Comparison of ENCODE assay signal across 8 mouse cellular contexts in the genomic region with DNA sequence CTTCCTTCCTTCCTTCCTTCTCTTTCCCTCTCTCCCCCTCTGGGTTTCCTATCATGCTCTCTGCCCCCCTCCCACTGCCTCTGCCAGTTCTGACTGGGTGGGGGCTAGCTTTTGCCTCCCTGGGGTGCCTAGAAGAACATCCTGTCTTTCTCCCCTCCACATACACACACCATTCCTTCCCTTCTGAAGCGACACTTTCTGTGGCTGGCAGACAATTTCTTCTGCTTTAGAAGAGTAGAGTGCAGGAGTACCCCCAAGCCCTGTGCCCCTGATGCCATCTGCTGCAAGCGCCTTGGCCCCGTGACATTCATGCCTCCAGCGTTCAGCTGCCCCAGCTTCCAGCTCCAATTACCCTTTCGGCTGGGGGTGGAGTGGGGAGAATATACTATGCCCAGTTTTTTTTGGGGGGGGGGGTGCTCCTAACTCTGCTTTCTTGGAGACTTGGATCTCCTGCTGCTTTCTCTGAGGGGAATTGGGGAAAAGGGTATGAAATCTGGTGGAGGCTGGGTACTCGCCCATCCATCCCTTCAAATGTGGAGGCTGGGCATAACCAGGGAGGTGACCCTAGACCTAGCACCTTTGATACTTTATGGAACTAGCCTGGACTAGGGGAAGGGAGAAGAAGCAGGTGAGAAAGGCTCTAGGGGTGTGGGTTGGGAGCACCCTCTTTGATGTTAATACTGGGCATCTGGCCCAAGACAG. TPM values are rescaled to one million over a fixed set of nuclear protein-coding genes. Genes with fewer than 3 reads are reported as not detected.
A peak's percentile ranks its signal among the peaks of the same experiment; 100 is the strongest.
DNase-seq lines count a peak whose midpoint lies in the region; ATAC-seq and TF ChIP-seq lines count a peak whose summit lies in the region.

No protein-coding gene starts in this region.

- H3ac ChIP-seq in myocyte (ENCODE audit: control insufficient read depth, insufficient read length) = no peak overlapping the region

- peaks cover 24% of the 10 kb centered on the region for H3K79me2 ChIP-seq in myocyte (ENCODE audit: control insufficient read depth, insufficient read depth)

- ATAC-seq in granulocyte monocyte progenitor cell, adult 5-6 weeks (replicated peaks; ENCODE audit: poor library complexity, severe bottlenecking) = no peak

- peak overlapping the region; percentile 87 for H3K4me2 ChIP-seq in myocyte (ENCODE audit: low read depth)

- no peak for TF ChIP-seq CTCF in embryonic fibroblast, embryonic 13.5 days (IDR thresholded peaks at IDR 0.05; ENCODE audit: borderline replicate concordance, insufficient read depth, low read length)

- DNase-seq in left cerebral cortex, postnatal 4 days = peak; percentile 72
- no peak for DNase-seq in left cerebral cortex, adult 9 months (ENCODE audit: low spot score in 2 of 2)
- peak; percentile 48 for DNase-seq in induced T-regulatory cell, adult 2 months (ENCODE audit: low read depth)
- no peak for DNase-seq in adrenal gland, postnatal 25 days

- peak overlapping the region; percentile 29 for H3K4me3 ChIP-seq in brown adipose tissue, adult 24 weeks (ENCODE audit: insufficient read depth, low read depth, low read length)
- no peak overlapping the region for H3K4me3 ChIP-seq in embryonic fibroblast, embryonic 13.5 days (ENCODE audit: insufficient read depth, low read length)
- peak overlapping the region; percentile 17 for H3K4me3 ChIP-seq in myocyte

- intact Hi-C loops in left cerebral cortex, postnatal 4 days (cut with DNase I) = no loop called here

- H3K4me1 ChIP-seq in brown adipose tissue, adult 24 weeks (ENCODE audit: control insufficient read depth, insufficient read depth, insufficient read length, low read length) = peaks cover 76% of the 10 kb centered on the region
- peaks cover 20% of the 10 kb centered on the region for H3K4me1 ChIP-seq in embryonic fibroblast, embryonic 13.5 days (ENCODE audit: control insufficient read depth, insufficient read depth, low read length)

- H3K27me3 ChIP-seq in myocyte (ENCODE audit: control insufficient read depth, insufficient read depth, insufficient read length) = no peaks in the 10 kb centered on the region

- no peaks in the 10 kb centered on the region for H3K36me3 ChIP-seq in myocyte (ENCODE audit: control insufficient read depth, insufficient read depth)

- peak overlapping the region; percentile 63 for H3K27ac ChIP-seq in brown adipose tissue, adult 24 weeks (replicated peaks; ENCODE audit: low read depth, low read length)
- peak overlapping the region; percentile 57 for H3K27ac ChIP-seq in embryonic fibroblast, embryonic 13.5 days (ENCODE audit: insufficient read depth, low read length)

- TF ChIP-seq POLR2A in embryonic fibroblast, embryonic 13.5 days (IDR thresholded peaks at IDR 0.05; ENCODE audit: low read depth, low read length) = no peak
- no peak for TF ChIP-seq POLR2A in myocyte (IDR thresholded peaks at IDR 0.05; ENCODE audit: insufficient read length, low read depth)

TF ChIP-seq in myocyte, 11 proteins besides CTCF, POLR2A, EP300 and RAD21:
- TF ChIP-seq TCF12 (IDR thresholded peaks at IDR 0.05; ENCODE audit: insufficient read depth, poor library complexity, severe bottlenecking) (peak; percentile 47), REST (IDR thresholded peaks at IDR 0.05; ENCODE audit: insufficient read depth, insufficient read length) (no peak), MAX (IDR thresholded peaks at IDR 0.05; ENCODE audit: low read depth) (no peak), USF1 (IDR thresholded peaks at IDR 0.05; ENCODE audit: low read depth) (no peak), E2F4 (IDR thresholded peaks at IDR 0.05; ENCODE audit: insufficient read depth) (no peak), SRF (IDR thresholded peaks at IDR 0.05; ENCODE audit: control insufficient read depth, insufficient read length, low read depth) (no peak), MYOD1 (IDR thresholded peaks at IDR 0.05; ENCODE audit: control insufficient read depth in 1 of 3, insufficient read length in 2 of 3, low read depth in 2 of 3) (peak; percentile 46 to 78 (median 64)), MYOG (IDR thresholded peaks at IDR 0.05; ENCODE audit: control insufficient read depth in 1 of 3, insufficient read depth in 1 of 3, insufficient read length in 2 of 3, low read depth in 2 of 3) (peak in 2 of 3 experiments; percentile 39 to 85), TCF3 (IDR thresholded peaks at IDR 0.05; ENCODE audit: insufficient read length, low read depth) (no peak), POLR2AphosphoS2 (IDR thresholded peaks at IDR 0.05; ENCODE audit: insufficient read length, low read depth) (no peak), CEBPB (IDR thresholded peaks at IDR 0.05; ENCODE audit: insufficient read depth, poor library complexity, severe bottlenecking) (peak; percentile 92)

RNA-seq across cellular contexts. Expression of gene Thra, which starts 7.5 kb away (rescaled TPM):
- 1,000 to 10,000 TPM; 1,274 to 1,289 TPM for total RNA-seq in left cerebral cortex, postnatal 4 days (2021)
- 64.4 and 82.3 TPM in 2 replicates for polyA plus RNA-seq in brown adipose tissue, adult 24 weeks (2012; ENCODE audit: insufficient read depth, insufficient read length, missing spikeins)
- 66.0 and 83.9 TPM in 2 replicates for polyA plus RNA-seq in embryonic fibroblast, embryonic 13.5 days (2011; ENCODE audit: insufficient read length, low read depth, missing spikeins)
- 68.9 TPM for polyA plus RNA-seq in myocyte (2012; fragmentation: generic; extraction: Trizol)
- 82.5 and 89.4 TPM in 2 replicates for total RNA-seq in adrenal gland, postnatal 25 days (2021)
- 39.3 and 39.5 TPM in 2 replicates for total RNA-seq in granulocyte monocyte progenitor cell, adult 5-6 weeks (2014; fragmentation: Nextera tagmentation)
- 23.0 and 24.2 TPM in 2 replicates for total RNA-seq in granulocyte monocyte progenitor cell, adult 5-6 weeks (2017)

RNA-seq across cellular contexts. Expression of gene Med24, which starts 18.7 kb away (rescaled TPM):
- 10 to 100 TPM; 96.8 to 99.4 TPM for total RNA-seq in left cerebral cortex, postnatal 4 days (2021)
- 18.4 and 24.7 TPM in 2 replicates for polyA plus RNA-seq in brown adipose tissue, adult 24 weeks (2012; ENCODE audit: insufficient read depth, insufficient read length, missing spikeins)
- polyA plus RNA-seq in embryonic fibroblast, embryonic 13.5 days (2011; ENCODE audit: insufficient read length, low read depth, missing spikeins) = 50.1 and 58.1 TPM in 2 replicates
- polyA plus RNA-seq in myocyte (2012; fragmentation: generic; extraction: Trizol) = 32.5 TPM
- 40.9 and 61.5 TPM in 2 replicates for total RNA-seq in adrenal gland, postnatal 25 days (2021)
- 57.3 and 68.2 TPM in 2 replicates for total RNA-seq in granulocyte monocyte progenitor cell, adult 5-6 weeks (2014; fragmentation: Nextera tagmentation)
- total RNA-seq in granulocyte monocyte progenitor cell, adult 5-6 weeks (2017) = 37.6 and 42.6 TPM in 2 replicates

RNA-seq across cellular contexts. Expression of gene Nr1d1, which starts 27.2 kb away (rescaled TPM):
- total RNA-seq in left cerebral cortex, postnatal 4 days (2021) = 10 to 100 TPM; 31.9 TPM
- 78.3 and 90.9 TPM in 2 replicates for polyA plus RNA-seq in brown adipose tissue, adult 24 weeks (2012; ENCODE audit: insufficient read depth, insufficient read length, missing spikeins)
- polyA plus RNA-seq in embryonic fibroblast, embryonic 13.5 days (2011; ENCODE audit: insufficient read length, low read depth, missing spikeins) = 18.7 and 23.7 TPM in 2 replicates
- 49.1 TPM for polyA plus RNA-seq in myocyte (2012; fragmentation: generic; extraction: Trizol)
- 234 and 238 TPM in 2 replicates for total RNA-seq in adrenal gland, postnatal 25 days (2021)
- 2.3 and 2.8 TPM in 2 replicates for total RNA-seq in granulocyte monocyte progenitor cell, adult 5-6 weeks (2014; fragmentation: Nextera tagmentation)
- total RNA-seq in granulocyte monocyte progenitor cell, adult 5-6 weeks (2017) = 1.2 TPM in 1 of 2 replicates, not detected in the other

RNA-seq across cellular contexts. Expression of gene Csf3, which starts 46.9 kb away (rescaled TPM):
- total RNA-seq in left cerebral cortex, postnatal 4 days (2021) = not detected
- polyA plus RNA-seq in brown adipose tissue, adult 24 weeks (2012; ENCODE audit: insufficient read depth, insufficient read length, missing spikeins) = not detected in 2 replicates
- polyA plus RNA-seq in embryonic fibroblast, embryonic 13.5 days (2011; ENCODE audit: insufficient read length, low read depth, missing spikeins) = 0.35 TPM in 1 of 2 replicates, not detected in the other
- polyA plus RNA-seq in myocyte (2012; fragmentation: generic; extraction: Trizol) = not detected
- total RNA-seq in adrenal gland, postnatal 25 days (2021) = not detected in 2 replicates
- not detected in 2 replicates for total RNA-seq in granulocyte monocyte progenitor cell, adult 5-6 weeks (2014; fragmentation: Nextera tagmentation)
- total RNA-seq in granulocyte monocyte progenitor cell, adult 5-6 weeks (2017) = not detected in 2 replicates

RNA-seq across cellular contexts. Expression of gene Msl1, which starts 47.4 kb away (rescaled TPM):
- 100 to 1,000 TPM; 163 to 166 TPM for total RNA-seq in left cerebral cortex, postnatal 4 days (2021)
- 36.3 and 40.8 TPM in 2 replicates for polyA plus RNA-seq in brown adipose tissue, adult 24 weeks (2012; ENCODE audit: insufficient read depth, insufficient read length, missing spikeins)
- 77.7 and 83.8 TPM in 2 replicates for polyA plus RNA-seq in embryonic fibroblast, embryonic 13.5 days (2011; ENCODE audit: insufficient read length, low read depth, missing spikeins)
- polyA plus RNA-seq in myocyte (2012; fragmentation: generic; extraction: Trizol) = 35.6 TPM
- 109 and 113 TPM in 2 replicates for total RNA-seq in adrenal gland, postnatal 25 days (2021)
- 72.7 and 75.0 TPM in 2 replicates for total RNA-seq in granulocyte monocyte progenitor cell, adult 5-6 weeks (2014; fragmentation: Nextera tagmentation)
- 59.8 and 70.1 TPM in 2 replicates for total RNA-seq in granulocyte monocyte progenitor cell, adult 5-6 weeks (2017)

Comparison
In these comparisons a context has a peak if more than half of its experiments do, and no peak if none do; other contexts are left out.
1. DNase-seq: peak in left cerebral cortex, postnatal 4 days (single experiment) and induced T-regulatory cell, adult 2 months (single experiment); none in left cerebral cortex, adult 9 months (0 of 2) and adrenal gland, postnatal 25 days (single experiment).
2. RNA of gene Thra, which starts 7.5 kb away (total RNA-seq): 1,274 to 1,289 TPM in left cerebral cortex, postnatal 4 days; 82.5 to 89.4 TPM in adrenal gland, postnatal 25 days and 23.0 to 39.5 TPM in granulocyte monocyte progenitor cell, adult 5-6 weeks; every median in the first group is over 10 times any median in the second.
3. RNA of gene Nr1d1, which starts 27.2 kb away (total RNA-seq): 234 to 238 TPM in adrenal gland, postnatal 25 days and 31.9 TPM in left cerebral cortex, postnatal 4 days; 1.2 to 2.8 TPM in granulocyte monocyte progenitor cell, adult 5-6 weeks; every median in the first group is over 4 times any median in the second.